Mouse (Mus musculus) stomach, postnatal 0 days (tissue): ENCODE results near the gene Rbm38.

ENCODE experiments used
- CTCF ChIP-seq: IDR thresholded peaks from 2 replicates; pipeline ENCODE4 v1.5.1; 2016; ENCODE audit warnings: antibody characterized with exemption, low read depth, mild to moderate bottlenecking, moderate library complexity
- EP300 ChIP-seq: optimal IDR thresholded peaks from 2 replicates; pipeline ENCODE3; 2016; ENCODE audit warnings: antibody characterized with exemption

- TF ChIP-seq EP300 (no peak), CTCF (peak; percentile 11; the same call in 1 of the 2 replicates)
Measured at GRCm38 (mm10) chr2:173044198-173044970, 24.1 kb downstream of the Rbm38 start.
